Mouse (Mus musculus): ENCODE results near the gene 2310022B05Rik. TPM values are rescaled to one million over a fixed set of nuclear protein-coding genes. Genes with fewer than 3 reads are reported as not detected.

The 2310022B05Rik gene
- total RNA-seq, 2 experiments from 2014 or later, result 83.2 to 86.9 TPM

- DNase-seq (ENCODE audit: extremely low spot score in 1 of 2, low spot score in 1 of 2), result no peak
Measured at GRCm38 (mm10) chr8:124662446-124663111, 590 bp downstream of the 2310022B05Rik start.

GRCm38 (mm10) chr8:124661781-124662180 is 1.4 kb downstream of the 2310022B05Rik start:
- no peak for DNase-seq (ENCODE audit: extremely low spot score in 1 of 2, low spot score in 1 of 2)

- DNase-seq (ENCODE audit: extremely low spot score in 1 of 2, low spot score in 1 of 2), result peak in 1 of 2 experiments; percentile 44
Measured at GRCm38 (mm10) chr8:124658415-124658814, 4.8 kb downstream of the 2310022B05Rik start.

- DNase-seq (ENCODE audit: extremely low spot score in 1 of 2, low spot score in 1 of 2), result no peak
Measured at GRCm38 (mm10) chr8:124657961-124658360, 5.2 kb downstream of the 2310022B05Rik start.

GRCm38 (mm10) chr8:124653568-124654475 is 9.3 kb downstream of the 2310022B05Rik start:
- no peak for DNase-seq (ENCODE audit: extremely low spot score in 1 of 2, low spot score in 1 of 2)

- no peak for DNase-seq (ENCODE audit: extremely low spot score in 1 of 2, low spot score in 1 of 2)
Measured at GRCm38 (mm10) chr8:124652546-124652945, 10.6 kb downstream of the 2310022B05Rik start.

GRCm38 (mm10) chr8:124651776-124652175 is 11.4 kb downstream of the 2310022B05Rik start:
- no peak for DNase-seq (ENCODE audit: extremely low spot score in 1 of 2, low spot score in 1 of 2)

GRCm38 (mm10) chr8:124648311-124648710 is 14.9 kb downstream of the 2310022B05Rik start:
- no peak for DNase-seq (ENCODE audit: extremely low spot score in 1 of 2, low spot score in 1 of 2)

- DNase-seq (ENCODE audit: extremely low spot score in 1 of 2, low spot score in 1 of 2), result no peak
Measured at GRCm38 (mm10) chr8:124643540-124644339, 19.4 kb downstream of the 2310022B05Rik start.

GRCm38 (mm10) chr8:124641599-124641998 is 21.6 kb downstream of the 2310022B05Rik start:
- DNase-seq (ENCODE audit: extremely low spot score in 1 of 2, low spot score in 1 of 2), result no peak

- no peak for DNase-seq (ENCODE audit: extremely low spot score in 1 of 2, low spot score in 1 of 2)
Measured at GRCm38 (mm10) chr8:124635247-124635502, 28.0 kb downstream of the 2310022B05Rik start.

GRCm38 (mm10) chr8:124634411-124635246 is 28.5 kb downstream of the 2310022B05Rik start:
- no peak for DNase-seq (ENCODE audit: extremely low spot score in 1 of 2, low spot score in 1 of 2)

- DNase-seq (ENCODE audit: extremely low spot score in 1 of 2, low spot score in 1 of 2), result no peak
Measured at GRCm38 (mm10) chr8:124633001-124633703, 30.0 kb downstream of the 2310022B05Rik start.

- DNase-seq (ENCODE audit: extremely low spot score in 1 of 2, low spot score in 1 of 2), result no peak
Measured at GRCm38 (mm10) chr8:124631966-124632365, 31.2 kb downstream of the 2310022B05Rik start.

GRCm38 (mm10) chr8:124630891-124631290 is 32.3 kb downstream of the 2310022B05Rik start:
- DNase-seq (ENCODE audit: extremely low spot score in 1 of 2, low spot score in 1 of 2), result no peak

GRCm38 (mm10) chr8:124630489-124630888 is 32.7 kb downstream of the 2310022B05Rik start:
- no peak for DNase-seq (ENCODE audit: extremely low spot score in 1 of 2, low spot score in 1 of 2)

GRCm38 (mm10) chr8:124626251-124626650 is 36.9 kb downstream of the 2310022B05Rik start:
- DNase-seq (ENCODE audit: extremely low spot score in 1 of 2, low spot score in 1 of 2), result no peak

- DNase-seq (ENCODE audit: extremely low spot score in 1 of 2, low spot score in 1 of 2), result no peak
Measured at GRCm38 (mm10) chr8:124621255-124621654, 41.9 kb downstream of the 2310022B05Rik start.

GRCm38 (mm10) chr8:124618252-124618651 is 44.9 kb downstream of the 2310022B05Rik start:
- DNase-seq (ENCODE audit: extremely low spot score in 1 of 2, low spot score in 1 of 2), result no peak
